Mouse (Mus musculus): Measurements from ENCODE around the gene Slc25a22.

Gene Slc25a22

DNA sequence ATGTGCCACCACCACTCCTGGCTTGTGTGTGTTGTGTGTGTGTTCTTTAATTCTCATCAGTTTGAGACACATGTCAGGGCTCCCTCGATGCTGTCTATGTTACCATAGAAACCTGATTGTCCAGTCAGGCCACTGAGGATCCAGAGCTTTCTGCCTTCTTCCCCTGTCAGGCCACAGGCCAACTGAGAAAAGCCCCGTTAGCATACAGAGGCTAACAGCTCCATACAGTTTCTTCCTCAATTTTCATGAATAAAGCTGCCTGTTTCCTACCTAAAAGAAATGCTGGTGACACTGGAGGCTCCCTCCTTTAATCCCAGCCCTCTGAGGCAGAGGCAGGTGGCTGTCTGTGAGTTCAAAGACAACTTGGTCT is 1.2 kb downstream of the Slc25a22 start:
- DNase-seq (ENCODE audit: inconsistent age in 2 of 2, low spot score in 1 of 2) = no peak

GRCm38 (mm10) chr7:141435856-141436522 is 1.7 kb downstream of the Slc25a22 start:
- DNase-seq (ENCODE audit: inconsistent age in 2 of 2, low spot score in 1 of 2) = no peak

DNA sequence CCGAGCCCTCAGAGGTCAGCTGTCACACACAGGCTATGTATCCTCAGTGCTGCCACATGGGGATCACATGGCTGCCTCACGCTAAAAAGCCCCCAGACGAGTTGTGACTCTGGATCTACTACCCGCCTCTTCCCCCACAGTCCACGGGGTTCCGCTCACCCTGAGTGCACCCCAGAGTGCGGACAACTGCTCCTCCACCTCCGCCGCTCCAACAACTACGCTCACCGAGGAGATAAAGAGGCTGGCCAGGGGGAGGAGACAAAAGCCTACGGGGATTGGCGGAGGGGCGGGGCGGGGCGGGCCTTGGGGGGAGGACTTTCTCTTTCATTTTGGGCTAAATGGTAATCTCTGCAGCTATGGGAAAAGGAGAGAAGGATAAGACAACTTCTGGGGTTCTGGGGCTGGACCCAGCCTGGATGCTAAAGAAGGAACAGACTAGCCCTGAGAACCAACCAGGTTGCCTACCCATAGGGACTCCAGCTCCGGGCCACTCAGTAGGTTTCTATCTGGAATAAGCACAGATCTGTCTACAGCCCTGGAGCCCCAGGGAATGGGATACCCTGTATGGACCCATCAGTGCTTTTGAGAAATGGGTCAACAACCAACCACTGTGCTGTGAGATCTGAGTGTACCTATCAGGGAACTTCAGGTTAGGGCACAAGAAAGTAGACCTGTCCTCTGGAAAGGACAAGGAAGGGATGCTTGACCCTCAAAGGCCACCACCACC is 2.4 kb downstream of the Slc25a22 start:
- peak; percentile 81 to 90 for DNase-seq (ENCODE audit: inconsistent age in 2 of 2, low spot score in 1 of 2)

GRCm38 (mm10) chr7:141434464-141434863 is 3.2 kb downstream of the Slc25a22 start:
- peak; percentile 76 to 84 for DNase-seq (ENCODE audit: inconsistent age in 2 of 2, low spot score in 1 of 2)

- DNase-seq (ENCODE audit: inconsistent age in 2 of 2, low spot score in 1 of 2) = peak in 1 of 2 experiments; percentile 64
Measured at GRCm38 (mm10) chr7:141433517-141434400, 3.9 kb downstream of the Slc25a22 start.

- DNase-seq (ENCODE audit: inconsistent age in 2 of 2, low spot score in 1 of 2) = peak; percentile 82 to 91
Measured at GRCm38 (mm10) chr7:141432741-141433516, 4.8 kb downstream of the Slc25a22 start.

GRCm38 (mm10) chr7:141432186-141432611 is 5.5 kb downstream of the Slc25a22 start:
- peak; percentile 88 to 94 for DNase-seq (ENCODE audit: inconsistent age in 2 of 2, low spot score in 1 of 2)

DNA sequence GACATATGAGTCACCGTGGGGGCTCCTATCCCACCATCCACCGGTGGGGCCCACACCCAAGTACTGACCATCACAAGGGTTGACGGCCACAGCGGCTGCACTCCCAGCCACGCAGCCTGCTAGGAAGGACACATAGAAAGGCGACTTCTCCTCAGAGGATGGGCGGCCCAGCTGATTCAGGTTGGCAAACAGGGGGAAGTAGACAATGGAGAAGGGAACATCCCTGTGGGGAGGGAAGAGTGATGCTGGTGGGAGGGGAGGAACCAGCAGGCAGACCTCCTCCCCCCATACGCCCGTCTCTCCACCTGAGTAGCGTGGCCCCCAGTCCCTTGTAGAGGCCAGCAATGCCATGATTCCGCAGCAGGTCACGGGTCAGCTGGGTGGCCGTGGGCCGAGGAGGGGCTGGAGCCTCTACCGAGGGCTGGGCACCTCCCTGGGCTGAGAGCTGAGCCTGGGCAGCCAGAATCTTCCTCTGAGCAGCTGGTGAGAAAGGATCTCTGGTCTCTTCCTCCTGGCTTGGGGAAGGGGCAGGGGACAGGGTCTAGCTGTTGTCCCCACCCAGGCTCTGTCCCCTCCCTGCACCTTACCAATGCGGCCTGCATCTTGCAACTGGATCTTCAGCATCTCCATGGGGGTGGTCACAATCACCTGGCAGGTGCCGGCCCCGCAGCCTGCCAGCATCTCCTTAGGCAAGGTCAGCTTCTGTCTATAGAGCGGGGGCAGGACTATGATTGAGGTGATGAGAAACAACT is 6.1 kb downstream of the Slc25a22 start:
- DNase-seq (ENCODE audit: inconsistent age in 2 of 2, low spot score in 1 of 2) = no peak

- DNase-seq (ENCODE audit: inconsistent age in 2 of 2, low spot score in 1 of 2) = no peak
Measured at GRCm38 (mm10) chr7:141430585-141431240, 7.0 kb downstream of the Slc25a22 start.

DNA sequence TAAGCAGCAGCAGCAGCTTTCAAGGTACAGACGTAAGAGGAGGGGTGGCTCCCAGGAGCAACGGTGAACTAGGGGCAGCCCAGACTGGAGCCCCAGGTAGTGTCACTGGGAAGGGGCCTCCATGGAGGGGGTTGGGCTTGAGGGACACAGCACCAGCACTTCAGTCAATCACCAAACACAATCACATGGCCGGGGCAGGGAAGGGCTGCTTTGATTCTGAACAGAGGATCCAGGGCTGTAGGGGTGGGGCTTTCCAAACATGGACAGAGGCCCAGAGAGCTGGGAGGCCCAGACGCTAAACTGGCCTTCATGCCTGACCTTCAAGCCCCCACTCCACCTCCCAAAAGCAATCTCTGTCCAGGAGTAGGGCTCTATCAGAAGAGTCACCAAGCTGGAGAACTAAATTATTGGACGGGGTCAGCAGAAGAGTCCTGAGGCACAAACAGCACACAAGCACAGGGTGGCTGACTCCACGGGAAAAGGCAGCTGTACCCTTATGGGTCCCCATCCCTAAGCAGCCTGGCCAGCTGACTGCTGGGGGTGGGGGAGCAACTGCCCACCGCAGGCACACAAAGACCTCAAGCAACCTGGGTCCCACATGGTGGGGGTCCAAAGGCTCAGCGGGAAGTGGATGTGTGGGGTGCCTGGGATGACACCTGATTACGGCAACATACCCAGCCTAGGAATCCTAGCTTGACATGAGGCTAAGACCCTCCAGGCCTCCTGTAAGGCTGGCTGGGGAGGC is 7.7 kb downstream of the Slc25a22 start:
- peak in 1 of 2 experiments; percentile 82 for DNase-seq (ENCODE audit: inconsistent age in 2 of 2, low spot score in 1 of 2)

DNA sequence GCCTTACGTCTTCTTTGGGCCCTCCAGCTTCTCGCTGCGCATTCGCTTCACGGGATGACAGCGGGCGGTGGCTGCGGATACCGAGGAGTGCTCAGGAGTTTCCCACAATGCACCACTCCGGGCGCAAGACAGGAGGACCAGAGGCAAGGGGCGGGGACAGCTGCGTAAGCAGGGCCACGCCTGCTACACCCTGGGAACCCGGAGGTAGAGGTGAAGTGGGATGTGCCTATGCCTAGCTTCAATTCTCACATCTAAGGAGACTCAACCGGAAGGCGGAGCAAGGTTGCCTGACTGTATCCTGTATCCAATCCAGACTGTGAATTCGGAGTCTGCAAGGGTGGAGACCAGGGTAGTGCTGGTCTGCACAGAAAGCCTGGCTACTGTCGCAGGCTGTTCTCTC is 8.4 kb downstream of the Slc25a22 start, which contains the start of gene Cend1:
TSS of gene Cend1 (minus strand) at position 182 of the 400 bp plus-strand sequence.
- DNase-seq (ENCODE audit: inconsistent age in 2 of 2, low spot score in 1 of 2) = peak in 1 of 2 experiments; percentile 78

DNA sequence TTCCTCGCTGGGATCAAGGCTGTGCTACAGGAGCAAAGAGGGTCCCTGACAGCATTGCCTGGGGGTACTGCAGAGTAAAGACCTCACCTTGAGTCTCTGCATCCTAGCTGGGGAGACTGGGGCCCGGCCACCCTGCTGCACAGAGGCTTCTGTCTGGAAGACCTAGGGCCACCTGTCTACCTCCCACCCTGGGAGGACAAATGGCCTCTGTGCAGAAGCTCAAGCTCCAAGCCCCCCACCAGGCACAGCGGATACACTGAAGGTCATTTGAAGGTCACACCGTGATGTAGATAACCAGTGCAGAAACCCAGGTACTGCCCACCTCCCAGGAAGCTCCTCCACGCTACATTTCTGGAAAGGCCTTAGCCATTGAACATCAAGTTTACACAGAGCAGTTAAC is 9.0 kb downstream of the Slc25a22 start:
- no peak for DNase-seq (ENCODE audit: inconsistent age in 2 of 2, low spot score in 1 of 2)

DNA sequence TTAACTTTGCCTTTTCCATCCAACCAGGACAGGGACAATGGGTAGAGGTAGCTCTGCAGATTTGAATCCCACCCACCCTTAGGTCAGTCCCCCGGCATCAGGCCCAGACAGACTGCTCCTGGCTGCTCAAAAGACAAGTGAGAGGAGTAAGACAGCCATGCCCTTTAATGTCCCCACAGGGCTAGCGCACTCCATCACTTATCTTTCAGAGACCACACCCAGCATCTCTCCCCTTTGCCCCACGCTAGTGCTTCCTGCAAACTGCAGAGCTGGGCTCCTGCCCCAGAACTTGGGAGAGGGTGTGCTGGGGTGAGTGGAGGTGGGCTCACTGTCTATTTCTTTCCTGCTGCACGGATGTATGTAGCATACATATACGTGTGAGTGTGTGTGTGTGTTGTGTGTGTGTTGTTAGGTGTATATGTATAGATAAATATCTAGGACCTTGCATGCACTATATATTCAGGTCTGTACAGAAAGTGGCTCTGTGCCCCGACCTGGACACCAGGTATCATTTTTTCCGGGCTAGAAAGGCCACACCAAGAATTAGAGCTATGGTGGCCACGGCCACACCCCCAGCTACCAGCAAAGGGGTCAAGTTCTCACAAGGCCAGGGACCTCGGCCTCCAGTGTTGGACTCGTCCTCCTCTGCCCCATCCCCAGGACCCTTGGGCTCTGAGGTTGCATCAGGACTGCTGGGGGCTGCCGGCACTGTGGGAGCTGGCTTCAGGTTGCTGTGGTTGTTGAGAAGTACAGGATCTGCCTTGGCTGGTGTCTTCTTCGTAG is 10.6 kb downstream of the Slc25a22 start:
- DNase-seq (ENCODE audit: inconsistent age in 2 of 2, low spot score in 1 of 2) = no peak

DNA sequence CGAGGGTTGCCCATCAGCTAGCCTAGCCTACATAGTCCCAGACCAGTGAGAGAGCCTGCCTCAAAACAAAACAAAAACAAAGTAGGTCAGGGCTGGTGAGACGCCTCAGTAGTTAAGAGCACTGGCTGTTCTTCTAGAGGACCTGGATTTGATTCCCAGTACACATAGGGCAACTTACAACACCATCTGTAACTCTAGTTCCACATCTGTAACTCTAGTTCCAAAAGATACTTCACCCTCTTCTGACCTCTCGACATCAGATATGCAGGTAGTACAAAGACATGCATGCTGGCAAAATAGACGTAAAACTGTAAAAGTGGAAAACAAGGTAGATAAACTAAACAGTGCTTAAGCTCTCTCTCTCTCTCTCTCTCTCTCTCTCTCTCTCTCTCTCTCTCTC is 13.9 kb downstream of the Slc25a22 start:
- DNase-seq (ENCODE audit: inconsistent age in 2 of 2, low spot score in 1 of 2) = no peak

DNA sequence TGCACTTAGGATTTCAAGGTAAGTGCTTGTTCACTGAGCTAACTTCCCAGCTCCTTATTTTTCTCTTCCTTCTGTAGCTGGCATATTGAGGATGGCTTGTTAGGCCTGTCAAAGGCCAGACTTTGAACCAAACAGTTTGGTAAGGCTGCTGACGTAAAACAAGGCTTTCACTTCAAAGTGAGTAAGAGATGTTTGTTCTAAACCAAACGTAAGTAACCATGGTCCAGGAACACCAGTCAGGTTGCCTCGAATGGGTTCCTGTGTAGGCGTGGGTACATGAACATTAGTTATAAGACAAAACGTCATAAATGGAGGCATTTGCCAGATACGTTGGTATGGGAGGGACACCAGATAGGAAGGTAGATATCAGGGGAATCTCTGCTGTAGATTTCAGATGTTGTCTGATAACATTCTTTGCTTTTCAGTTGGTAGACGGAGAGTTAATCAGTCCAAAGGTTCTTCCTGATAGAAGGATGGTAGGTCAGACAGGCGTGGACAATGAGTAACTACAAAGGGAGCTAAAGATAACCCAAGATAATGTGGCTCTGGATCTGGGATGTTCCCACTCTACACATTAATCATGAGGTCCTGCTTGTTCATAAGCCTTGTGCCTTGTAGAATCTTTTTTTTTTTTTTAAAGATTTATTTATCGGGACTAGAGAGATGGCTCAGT is 17.5 kb downstream of the Slc25a22 start:
- DNase-seq (ENCODE audit: inconsistent age in 2 of 2, low spot score in 1 of 2) = no peak

DNA sequence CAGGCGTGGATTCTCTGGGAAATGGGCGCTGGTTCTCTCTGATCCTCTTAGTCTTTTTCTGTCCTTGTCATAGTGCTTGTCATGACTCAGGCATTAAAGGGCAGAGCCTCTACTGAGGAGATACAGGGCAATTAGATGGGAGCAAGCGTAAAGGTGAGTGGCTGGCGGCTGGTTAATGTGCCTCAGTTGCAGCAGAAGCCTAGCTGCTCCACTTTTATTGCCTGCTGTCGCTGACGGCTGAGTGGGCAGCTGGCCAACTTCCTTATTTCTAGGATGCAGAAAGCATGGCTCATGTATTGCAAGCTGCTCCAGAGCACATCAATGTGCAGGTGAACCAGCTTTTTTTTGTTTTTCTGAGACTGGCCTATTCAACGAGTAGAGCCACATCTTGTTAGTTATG is 18.7 kb downstream of the Slc25a22 start:
- DNase-seq (ENCODE audit: inconsistent age in 2 of 2, low spot score in 1 of 2) = peak; percentile 40 to 62

Data from adrenal gland, adult (tissue).